Mouse (Mus musculus): ENCODE measurements around the gene Srp54a.

DNA sequence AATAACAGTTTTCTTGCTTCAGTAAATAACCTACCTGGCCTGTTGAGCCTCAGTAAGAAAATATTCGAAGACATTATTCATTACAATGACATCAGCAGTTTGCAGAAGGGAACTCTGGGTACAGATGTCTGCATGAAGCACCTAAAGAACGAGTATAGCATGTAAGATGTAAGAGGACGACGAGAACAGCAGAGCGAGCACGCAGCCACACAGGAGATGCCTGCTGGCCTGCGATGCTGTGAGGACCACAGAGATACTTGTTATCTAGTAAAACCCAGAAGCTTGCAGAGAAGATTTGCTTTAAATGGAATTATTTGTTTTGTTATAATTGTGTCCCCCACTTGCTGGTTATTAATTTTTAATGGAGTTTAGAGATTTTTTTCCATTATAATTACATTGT, 26.8 kb upstream of the Srp54a start:
- TF ChIP-seq CHD2 (IDR thresholded peaks at IDR 0.05; ENCODE audit: low read depth, low read length) (no peak), MAFK (IDR thresholded peaks at IDR 0.05; ENCODE audit: insufficient read depth, low read depth, low read length) (no peak), ZC3H11A (IDR thresholded peaks at IDR 0.05; ENCODE audit: borderline replicate concordance, low read depth, low read length) (no peak)

Measured in ES-E14 (cell line).